In the genomic region with DNA sequence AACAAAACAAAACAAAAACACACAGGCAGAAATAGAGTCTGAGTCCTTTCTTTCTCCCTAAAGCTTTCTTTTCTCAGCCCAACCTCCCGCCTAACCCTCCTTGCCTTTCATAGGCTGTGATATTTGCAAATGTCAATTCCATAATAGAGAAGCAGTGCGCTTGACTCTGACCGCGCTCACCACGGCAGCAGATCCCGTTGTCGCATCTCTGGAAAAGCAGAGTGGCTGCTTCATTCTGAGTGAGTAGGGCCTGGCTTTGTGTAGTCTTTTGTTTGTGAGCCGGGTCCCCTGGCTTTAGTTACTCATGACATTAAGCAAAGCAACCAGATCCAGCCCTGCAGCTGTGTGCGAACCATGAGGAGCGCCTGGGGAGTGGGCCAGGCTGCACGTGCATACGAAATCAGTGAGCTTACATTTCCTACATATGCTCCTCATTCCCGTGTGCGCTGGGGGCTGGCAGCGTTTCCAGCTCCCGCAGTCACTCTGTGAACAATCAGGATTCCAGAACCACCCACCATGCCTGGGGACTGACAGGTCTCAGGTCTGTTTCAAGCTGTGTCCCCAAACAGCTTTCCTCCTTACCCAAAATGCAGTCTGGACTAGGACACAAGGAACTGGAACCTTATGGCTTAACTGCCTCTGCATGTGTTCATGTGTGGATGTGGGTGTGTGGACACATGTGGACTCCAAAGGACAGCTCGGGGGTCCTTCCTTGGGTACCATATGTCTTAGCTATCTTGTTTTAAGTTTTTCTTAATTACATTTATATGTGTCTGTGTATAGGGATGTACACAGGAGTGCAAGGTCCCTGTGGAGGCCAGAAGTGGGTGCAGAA, we compare ENCODE assay signal across 9 mouse cellular contexts.
DNase-seq lines count a peak whose midpoint lies in the region; ATAC-seq lines count a peak whose summit lies in the region.
"Had no signal": no experiment of that assay in that cellular context is flagged by ENCODE, and none has a peak within 500 bp of the region (broad histone marks: within the 10 kb centered on the region; RNA-seq: fewer than 3 reads in every experiment).

No protein-coding gene starts in this region.

- peaks cover 3% of the 10 kb centered on the region; the same call in 1 of the 2 replicates for H3K9me3 ChIP-seq in kidney, embryonic 14.5 days (ENCODE audit: control insufficient read depth, low read length)
- H3K9me3 ChIP-seq in embryonic facial prominence, embryonic 15.5 days (replicated peaks): no peaks in the 10 kb centered on the region
- no peaks in the 10 kb centered on the region for H3K9me3 ChIP-seq in neural tube, embryonic 14.5 days (ENCODE audit: control insufficient read depth, low read length)

- peak overlapping the region; percentile 15; the same call in 1 of the 2 replicates for H3K4me2 ChIP-seq in kidney, embryonic 14.5 days (replicated peaks; ENCODE audit: low read depth, low read length)
- peak overlapping the region; percentile 47 for H3K4me2 ChIP-seq in embryonic facial prominence, embryonic 15.5 days (replicated peaks)
- peak overlapping the region; percentile 32 for H3K4me2 ChIP-seq in neural tube, embryonic 14.5 days (ENCODE audit: low read depth, low read length)

- H3K27ac ChIP-seq in kidney, embryonic 14.5 days (ENCODE audit: low read depth, low read length): no peak overlapping the region
- H3K27ac ChIP-seq in embryonic facial prominence, embryonic 15.5 days (replicated peaks): peak overlapping the region; percentile 73; the same call in 1 of the 2 replicates
- peak overlapping the region; percentile 80 for H3K27ac ChIP-seq in neural tube, embryonic 14.5 days (ENCODE audit: low read depth, low read length)

- peak; percentile 36; the same call in 1 of the 2 replicates for ATAC-seq in kidney, embryonic 14.5 days (ENCODE audit: low FRiP score, low TSS enrichment)
- peak; percentile 85 for ATAC-seq in embryonic facial prominence, embryonic 15.5 days (ENCODE audit: insufficient number of reproducible peaks, low FRiP score, low TSS enrichment, low read depth)
- ATAC-seq in neural tube, embryonic 14.5 days (ENCODE audit: low read depth): peak; percentile 86
- ATAC-seq in erythroid progenitor cell, adult 5-6 weeks (replicated peaks; ENCODE audit: low FRiP score, poor library complexity, severe bottlenecking): no peak
- no peak for ATAC-seq in megakaryocyte, adult 5-6 weeks (ENCODE audit: poor library complexity, severe bottlenecking)
- ATAC-seq: Patski had no signal

- no peak for DNase-seq in kidney, postnatal 4 days
- DNase-seq in layer of hippocampus, postnatal 14 days (ENCODE audit: low spot score in 2 of 2): peak; percentile 22 to 31
- no peak for DNase-seq in spleen, postnatal 36 days (ENCODE audit: low spot score in 2 of 2)

- H3K4me1 ChIP-seq in kidney, embryonic 14.5 days (ENCODE audit: control insufficient read depth, insufficient read depth, low read length): peaks cover 10% of the 10 kb centered on the region; the same call in 1 of the 2 replicates
- peaks cover 18% of the 10 kb centered on the region for H3K4me1 ChIP-seq in embryonic facial prominence, embryonic 15.5 days
- peaks cover 28% of the 10 kb centered on the region for H3K4me1 ChIP-seq in neural tube, embryonic 14.5 days (ENCODE audit: control insufficient read depth, insufficient read depth, low read length)

- no peak overlapping the region for H3K4me3 ChIP-seq in kidney, embryonic 14.5 days (ENCODE audit: low read length)
- peak overlapping the region; percentile 26 for H3K4me3 ChIP-seq in embryonic facial prominence, embryonic 15.5 days (replicated peaks)
- H3K4me3 ChIP-seq in neural tube, embryonic 14.5 days (ENCODE audit: low read depth, low read length): no peak overlapping the region

- H3K9ac ChIP-seq in kidney, embryonic 14.5 days (ENCODE audit: low read depth, low read length): no peak overlapping the region
- no peak overlapping the region for H3K9ac ChIP-seq in embryonic facial prominence, embryonic 15.5 days
- H3K9ac ChIP-seq in neural tube, embryonic 14.5 days (replicated peaks; ENCODE audit: low read depth, low read length): peak overlapping the region; percentile 41; the same call in 1 of the 2 replicates

- peaks cover 9% of the 10 kb centered on the region for H3K27me3 ChIP-seq in kidney, embryonic 14.5 days (ENCODE audit: control insufficient read depth, insufficient read depth, low read length)
- H3K27me3 ChIP-seq in embryonic facial prominence, embryonic 15.5 days: no peaks in the 10 kb centered on the region
- H3K27me3 ChIP-seq in neural tube, embryonic 14.5 days (ENCODE audit: control insufficient read depth, insufficient read depth, low read length): peaks cover 31% of the 10 kb centered on the region

- no peaks in the 10 kb centered on the region for H3K36me3 ChIP-seq in kidney, embryonic 14.5 days (ENCODE audit: control insufficient read depth, insufficient read depth, low read length)
- H3K36me3 ChIP-seq in embryonic facial prominence, embryonic 15.5 days: no peaks in the 10 kb centered on the region
- no peaks in the 10 kb centered on the region for H3K36me3 ChIP-seq in neural tube, embryonic 14.5 days (ENCODE audit: control insufficient read depth, insufficient read depth, low read length)

- 30% methylated on average over 17 of the region's 17 CpGs for WGBS in kidney, embryonic 14.5 days
- WGBS in embryonic facial prominence, embryonic 15.5 days: 9% methylated on average over 17 of the region's 17 CpGs
- 10% methylated on average over 17 of the region's 17 CpGs for WGBS in neural tube, embryonic 14.5 days

Comparison
In these comparisons a context has a peak if more than half of its experiments do, and no peak if none do; other contexts are left out.
1. ATAC-seq: peak in kidney, embryonic 14.5 days (single experiment), embryonic facial prominence, embryonic 15.5 days (single experiment) and neural tube, embryonic 14.5 days (single experiment); none in erythroid progenitor cell, adult 5-6 weeks (single experiment) and megakaryocyte, adult 5-6 weeks (single experiment).
2. DNase-seq: peak in layer of hippocampus, postnatal 14 days (2 of 2); none in kidney, postnatal 4 days (0 of 2) and spleen, postnatal 36 days (0 of 2).
3. Peak in every context shown above with its lines, with median percentiles within 50 percentile points of each other: H3K4me2 ChIP-seq.